Comparison of ENCODE assay signal across 23 mouse cellular contexts in the genomic region with DNA sequence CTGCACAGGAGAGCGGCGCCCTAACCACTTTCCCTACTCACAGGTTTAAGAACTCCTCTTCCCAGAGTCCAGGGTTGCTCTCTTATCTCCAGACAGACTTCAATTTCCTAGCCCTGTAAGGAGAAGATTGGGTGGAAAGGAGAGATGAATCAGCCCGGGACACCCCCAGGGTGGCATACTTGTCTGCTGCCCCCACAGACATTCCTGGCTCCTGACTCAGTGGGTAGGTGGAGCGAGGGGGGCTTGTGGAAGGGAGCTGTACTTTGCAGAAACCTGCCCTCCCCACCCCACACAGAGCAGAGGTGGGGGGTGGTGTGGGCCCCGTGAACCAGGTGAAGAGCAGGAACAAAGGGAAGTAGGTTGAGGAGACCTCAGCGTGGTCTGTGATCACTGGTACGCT. TPM values are rescaled to one million over a fixed set of nuclear protein-coding genes. Genes with fewer than 3 reads are reported as not detected.
DNase-seq lines count a peak whose midpoint lies in the region; ATAC-seq and TF ChIP-seq lines count a peak whose summit lies in the region.
"Had no signal": no experiment of that assay in that cellular context is flagged by ENCODE, and none has a peak within 500 bp of the region (broad histone marks: within the 10 kb centered on the region; RNA-seq: fewer than 3 reads in every experiment).

No protein-coding gene starts in this region.

- no peak overlapping the region for H3K4me2 ChIP-seq in stomach, embryonic 16.5 days (ENCODE audit: low read depth, low read length)
- no peak overlapping the region for H3K4me2 ChIP-seq in stomach, postnatal 0 days (replicated peaks; ENCODE audit: low read depth)
- H3K4me2 ChIP-seq: lung, embryonic 14.5 days; midbrain, embryonic 15.5 days; stomach, embryonic 15.5 days had no signal

- peak; percentile 36 to 41 for DNase-seq in left cerebral cortex, adult 18-20 months (ENCODE audit: low spot score in 2 of 2)
- DNase-seq in left cerebral cortex, postnatal 4 days = no peak
- no peak for DNase-seq in stomach, postnatal 0 days (ENCODE audit: low spot score)
- DNase-seq in adrenal gland, adult 18-20 months (ENCODE audit: low spot score in 2 of 2) = no peak
- DNase-seq: cerebellum, adult 11-12 months; cerebellum, postnatal 36 days; lung, embryonic 14.5 days; thymus, postnatal 36 days had no signal

- peaks cover 4% of the 10 kb centered on the region; the same call in 1 of the 2 replicates for H3K27me3 ChIP-seq in stomach, embryonic 16.5 days (ENCODE audit: control insufficient read depth, insufficient read depth, low read length)
- H3K27me3 ChIP-seq in stomach, postnatal 0 days (ENCODE audit: control insufficient read depth, insufficient read depth, low read length) = no peaks in the 10 kb centered on the region
- H3K27me3 ChIP-seq: Patski had no signal

- no peaks in the 10 kb centered on the region for H3K9me3 ChIP-seq in stomach, embryonic 16.5 days (replicated peaks; ENCODE audit: control insufficient read depth, low read length)
- H3K9me3 ChIP-seq in stomach, postnatal 0 days (ENCODE audit: control insufficient read depth, low read length) = no peaks in the 10 kb centered on the region
- H3K9me3 ChIP-seq: midbrain, embryonic 15.5 days; stomach, embryonic 15.5 days had no signal

- TF ChIP-seq EP300 in stomach, postnatal 0 days (optimal IDR thresholded peaks at IDR 0.05) = no peak

- no peak for TF ChIP-seq CTCF in stomach, postnatal 0 days (IDR thresholded peaks at IDR 0.05; ENCODE audit: low read depth)
- TF ChIP-seq CTCF in bone marrow, adult 2 months (IDR thresholded peaks at IDR 0.05; ENCODE audit: control insufficient read depth, insufficient read depth, low read length) = no peak

- H3K4me1 ChIP-seq in stomach, embryonic 16.5 days (ENCODE audit: control insufficient read depth, insufficient read depth, low read length) = peaks cover 5% of the 10 kb centered on the region; the same call in 1 of the 2 replicates
- H3K4me1 ChIP-seq in stomach, postnatal 0 days (replicated peaks; ENCODE audit: control insufficient read depth, insufficient read depth) = no peaks in the 10 kb centered on the region
- no peaks in the 10 kb centered on the region for H3K4me1 ChIP-seq in bone marrow, adult 2 months (ENCODE audit: control insufficient read depth, insufficient read depth, low read length)

- intact Hi-C loops in left cerebral cortex, postnatal 4 days (cut with DNase I) = no loop called here

- H3K9ac ChIP-seq in stomach, embryonic 16.5 days (ENCODE audit: low read length) = 0 out of 2 replicates have a peak overlapping the region, but pooled peaks have one; percentile 6
- H3K9ac ChIP-seq in stomach, postnatal 0 days (ENCODE audit: low read length) = no peak overlapping the region
- H3K9ac ChIP-seq: lung, embryonic 14.5 days; midbrain, embryonic 15.5 days; stomach, embryonic 15.5 days had no signal

- H3K4me3 ChIP-seq in stomach, embryonic 16.5 days (replicated peaks; ENCODE audit: low read length) = no peak overlapping the region
- H3K4me3 ChIP-seq in stomach, postnatal 0 days (ENCODE audit: low read depth, low read length) = no peak overlapping the region
- H3K4me3 ChIP-seq in bone marrow, adult 2 months (replicated peaks; ENCODE audit: control insufficient read depth, low read depth, low read length) = no peak overlapping the region
- H3K4me3 ChIP-seq: midbrain, embryonic 15.5 days; stomach, embryonic 15.5 days had no signal

- ATAC-seq in stomach, embryonic 16.5 days (ENCODE audit: insufficient read depth, low FRiP score) = no peak
- no peak for ATAC-seq in stomach, postnatal 0 days (ENCODE audit: low FRiP score, low TSS enrichment)
- no peak for ATAC-seq in monocyte, adult 5-6 weeks (replicated peaks; ENCODE audit: insufficient number of reproducible peaks, low FRiP score, low TSS enrichment, poor library complexity, severe bottlenecking)
- ATAC-seq: CD4-positive, CD25-positive, alpha-beta regulatory T cell, adult 4 months; forebrain, embryonic 14.5 days; midbrain, embryonic 15.5 days; Patski had no signal

- WGBS in stomach, embryonic 16.5 days = 69% methylated on average over 7 of the region's 7 CpGs
- 49% methylated on average over 7 of the region's 7 CpGs for WGBS in stomach, postnatal 0 days
- WGBS in bone marrow, adult 2 months = 59% methylated on average over 7 of the region's 7 CpGs

- H3K36me3 ChIP-seq in stomach, embryonic 16.5 days (ENCODE audit: control insufficient read depth, insufficient read depth, low read length) = 0 out of 2 replicates have a peak, but pooled peaks cover 3% of the 10 kb centered on the region
- no peaks in the 10 kb centered on the region for H3K36me3 ChIP-seq in stomach, postnatal 0 days (ENCODE audit: control insufficient read depth, insufficient read depth, low read length)

- TF ChIP-seq POLR2A in bone marrow, adult 2 months (IDR thresholded peaks at IDR 0.05; ENCODE audit: borderline replicate concordance, control insufficient read depth, low read depth, low read length) = no peak

- no peak overlapping the region for H3K27ac ChIP-seq in stomach, embryonic 16.5 days (ENCODE audit: low read length)
- H3K27ac ChIP-seq in stomach, postnatal 0 days (replicated peaks) = no peak overlapping the region
- 0 out of 2 replicates have a peak overlapping the region, but pooled peaks have one; percentile 45 for H3K27ac ChIP-seq in bone marrow, adult 2 months (ENCODE audit: control insufficient read depth, insufficient read depth, low read depth, low read length, poor library complexity)
- H3K27ac ChIP-seq: macrophage; midbrain, embryonic 15.5 days; stomach, embryonic 15.5 days had no signal

RNA-seq across cellular contexts. Expression of a gene that starts 6.4 kb away (rescaled TPM):
- 1 to 10 TPM; 1.4 to 2.6 TPM for total RNA-seq in left cerebral cortex, adult 18-20 months (2021)
- 1 to 10 TPM; 1.9 to 2.2 TPM for total RNA-seq in left cerebral cortex, postnatal 4 days (2021)
- polyA plus RNA-seq in stomach, embryonic 16.5 days (2015; fragmentation: Nextera tagmentation; extraction: Ambion mirVana) = 339 and 468 TPM in 2 replicates
- 355 and 371 TPM in 2 replicates for polyA plus RNA-seq in stomach, postnatal 0 days (2015; fragmentation: Nextera tagmentation; extraction: Ambion mirVana)
- polyA plus RNA-seq in bone marrow, adult 2 months (2011; ENCODE audit: insufficient read depth, insufficient read length, low replicate concordance, missing spikeins) = 10.3 and 19.0 TPM in 2 replicates
- total RNA-seq in adrenal gland, adult 18-20 months (2021) = 1 to 10 TPM; 1.4 to 1.9 TPM
- total RNA-seq in monocyte, adult 5-6 weeks (2017) = 6.3 to 20.1 TPM (median 7.1 TPM) in 3 replicates

RNA-seq across cellular contexts. Expression of a gene that starts 11.4 kb away (rescaled TPM):
- total RNA-seq in left cerebral cortex, adult 18-20 months (2021) = 10 to 100 TPM in 1 of 2 experiments, 1 to 10 TPM in 1; 9.9 to 11.6 TPM
- total RNA-seq in left cerebral cortex, postnatal 4 days (2021) = 10 to 100 TPM; 11.2 to 14.6 TPM
- 13.8 and 14.3 TPM in 2 replicates for polyA plus RNA-seq in stomach, embryonic 16.5 days (2015; fragmentation: Nextera tagmentation; extraction: Ambion mirVana)
- polyA plus RNA-seq in stomach, postnatal 0 days (2015; fragmentation: Nextera tagmentation; extraction: Ambion mirVana) = 13.9 and 14.8 TPM in 2 replicates
- 10.5 and 15.9 TPM in 2 replicates for polyA plus RNA-seq in bone marrow, adult 2 months (2011; ENCODE audit: insufficient read depth, insufficient read length, low replicate concordance, missing spikeins)
- 10 to 100 TPM; 16.2 to 16.4 TPM for total RNA-seq in adrenal gland, adult 18-20 months (2021)
- total RNA-seq in monocyte, adult 5-6 weeks (2017) = 6.9 to 18.7 TPM (median 16.5 TPM) in 3 replicates

RNA-seq across cellular contexts. Expression of a gene that starts 21.0 kb away (rescaled TPM):
- total RNA-seq in left cerebral cortex, adult 18-20 months (2021) = 1 to 10 TPM; 8.3 to 10.0 TPM
- 10 to 100 TPM in 1 of 2 experiments, 1 to 10 TPM in 1; 6.2 to 10.0 TPM for total RNA-seq in left cerebral cortex, postnatal 4 days (2021)
- 3.9 and 4.2 TPM in 2 replicates for polyA plus RNA-seq in stomach, embryonic 16.5 days (2015; fragmentation: Nextera tagmentation; extraction: Ambion mirVana)
- 3.6 and 3.8 TPM in 2 replicates for polyA plus RNA-seq in stomach, postnatal 0 days (2015; fragmentation: Nextera tagmentation; extraction: Ambion mirVana)
- 3.8 and 12.2 TPM in 2 replicates for polyA plus RNA-seq in bone marrow, adult 2 months (2011; ENCODE audit: insufficient read depth, insufficient read length, low replicate concordance, missing spikeins)
- total RNA-seq in adrenal gland, adult 18-20 months (2021) = 1 to 10 TPM; 5.7 to 7.2 TPM
- 30.9 to 41.9 TPM (median 32.6 TPM) in 3 replicates for total RNA-seq in monocyte, adult 5-6 weeks (2017)

RNA-seq across cellular contexts. Expression of a gene that starts 42.4 kb away (rescaled TPM):
- total RNA-seq in left cerebral cortex, adult 18-20 months (2021) = not detected
- total RNA-seq in left cerebral cortex, postnatal 4 days (2021) = not detected
- 6.6 and 7.2 TPM in 2 replicates for polyA plus RNA-seq in stomach, embryonic 16.5 days (2015; fragmentation: Nextera tagmentation; extraction: Ambion mirVana)
- 4.7 and 5.2 TPM in 2 replicates for polyA plus RNA-seq in stomach, postnatal 0 days (2015; fragmentation: Nextera tagmentation; extraction: Ambion mirVana)
- polyA plus RNA-seq in bone marrow, adult 2 months (2011; ENCODE audit: insufficient read depth, insufficient read length, low replicate concordance, missing spikeins) = not detected in 2 replicates
- total RNA-seq in adrenal gland, adult 18-20 months (2021) = 10 to 100 TPM; 48.6 to 60.7 TPM
- not detected in 3 replicates for total RNA-seq in monocyte, adult 5-6 weeks (2017)
- total RNA-seq: gastrocnemius, adult 18-20 months; hematopoietic stem cell, adult 5-6 weeks; layer of hippocampus, postnatal 25 days had no signal
- polyA plus RNA-seq: brain, embryonic 14.5 days; embryonic facial prominence, embryonic 11.5 days; forebrain, embryonic 14.5 days; kidney, embryonic 14.5 days; lung, embryonic 14.5 days; macrophage; midbrain, embryonic 15.5 days; Patski had no signal

RNA-seq across cellular contexts. Expression of a gene that starts 49.7 kb away (rescaled TPM):
- total RNA-seq in left cerebral cortex, adult 18-20 months (2021) = 100 to 1,000 TPM; 148 to 156 TPM
- 100 to 1,000 TPM; 119 to 121 TPM for total RNA-seq in left cerebral cortex, postnatal 4 days (2021)
- polyA plus RNA-seq in stomach, embryonic 16.5 days (2015; fragmentation: Nextera tagmentation; extraction: Ambion mirVana) = 194 and 218 TPM in 2 replicates
- polyA plus RNA-seq in stomach, postnatal 0 days (2015; fragmentation: Nextera tagmentation; extraction: Ambion mirVana) = 122 and 125 TPM in 2 replicates
- 84.4 and 84.5 TPM in 2 replicates for polyA plus RNA-seq in bone marrow, adult 2 months (2011; ENCODE audit: insufficient read depth, insufficient read length, low replicate concordance, missing spikeins)
- total RNA-seq in adrenal gland, adult 18-20 months (2021) = 100 to 1,000 TPM; 148 to 172 TPM
- 88.6 to 116 TPM (median 99.8 TPM) in 3 replicates for total RNA-seq in monocyte, adult 5-6 weeks (2017)

Comparison
In these comparisons a context has a peak if more than half of its experiments do, and no peak if none do; other contexts are left out.
1. DNase-seq: peak in left cerebral cortex, adult 18-20 months (2 of 2); none in left cerebral cortex, postnatal 4 days (single experiment), stomach, postnatal 0 days (single experiment) and adrenal gland, adult 18-20 months (0 of 2).